Mouse (Mus musculus) hindbrain, embryonic 15.5 days (tissue): ENCODE data around the gene Psma2. TPM values are rescaled to one million over a fixed set of nuclear protein-coding genes. Genes with fewer than 3 reads are reported as not detected.

ENCODE experiments used
- ATAC-seq: fragments of 200-750 bp; cut with Nextera tagmentation; 2 replicates; pipeline ENCODE4 v1.8.0; 2017; ENCODE audit warnings: low read depth, moderate number of reproducible peaks, moderate TSS enrichment; ENCODE audit not compliant: low FRiP score
- H3K27ac ChIP-seq: fragments of 300-500 bp; sonication (generic); replicated peaks from 2 replicates; pipeline ENCODE4 v1.5.1; 2015; ENCODE audit warnings: mild to moderate bottlenecking, inconsistent platforms
- H3K27me3 ChIP-seq: fragments of 300-500 bp; sonication (generic); 2 replicates; pipeline ENCODE4 v1.6.1; 2015; ENCODE audit warnings: control low read depth, inconsistent platforms
- H3K36me3 ChIP-seq: fragments of 300-500 bp; sonication (generic); 2 replicates; pipeline ENCODE4 v1.6.1; 2015; ENCODE audit warnings: control low read depth, inconsistent platforms
- H3K4me1 ChIP-seq: fragments of 300-500 bp; sonication (generic); replicated peaks from 2 replicates; pipeline ENCODE4 v1.6.1; 2015; ENCODE audit warnings: control low read depth, inconsistent platforms
- H3K4me2 ChIP-seq: fragments of 300-500 bp; sonication (generic); 2 replicates; pipeline ENCODE4 v1.6.1; 2015; ENCODE audit warnings: moderate library complexity, mild to moderate bottlenecking, inconsistent platforms
- H3K4me3 ChIP-seq: fragments of 300-500 bp; sonication (generic); 2 replicates; pipeline ENCODE4 v1.5.1; 2015; ENCODE audit warnings: mild to moderate bottlenecking, inconsistent platforms
- H3K9ac ChIP-seq: fragments of 300-500 bp; sonication (generic); 2 replicates; pipeline ENCODE4 v1.6.1; 2015; ENCODE audit warnings: inconsistent platforms
- H3K9me3 ChIP-seq: fragments of 300-500 bp; sonication (generic); 2 replicates; pipeline ENCODE4 v1.6.1; 2016; ENCODE audit warnings: control low read depth, inconsistent platforms
- WGBS: fragments of 180-500 bp; shearing (Covaris S2); methylation state at CpG from one replicate; pipeline ENCODE4 v1.1.7; 2015; 5-methylcytosine and 5-hydroxymethylcytosine counted together
- polyA plus RNA-seq: library from polyadenylated mRNA; unstranded; fragments of >200 nt; fragmentation: Nextera tagmentation; extraction: Ambion mirVana; gene quantifications from 2 replicates; pipeline ENCODE4 v1.2.1, GENCODE M21; 2015

Gene Psma2
- polyA plus RNA-seq, 1 experiment from 2014 or later, result 165 TPM

- ATAC-seq, result no peak
- no peaks in the 10 kb centered on the region for H3K36me3 ChIP-seq
- no peak overlapping the region for H3K4me3 ChIP-seq
- WGBS, result 21% methylated on average over 2 of the region's 2 CpGs
- H3K27me3 ChIP-seq, result no peaks in the 10 kb centered on the region
- no peak overlapping the region for H3K27ac ChIP-seq
- no peak overlapping the region for H3K9ac ChIP-seq
- H3K4me2 ChIP-seq, result no peak overlapping the region
- H3K4me1 ChIP-seq, result no peaks in the 10 kb centered on the region
- H3K9me3 ChIP-seq, result no peaks in the 10 kb centered on the region
Observed at GRCm38 (mm10) chr13:14670342-14670741, 57.3 kb downstream of the Psma2 start.

- H3K9ac ChIP-seq, result no peak overlapping the region
- WGBS, result 81% methylated on average over 3 of the region's 3 CpGs
- H3K4me1 ChIP-seq, result no peaks in the 10 kb centered on the region
- H3K4me2 ChIP-seq, result no peak overlapping the region
- no peak for ATAC-seq
- no peaks in the 10 kb centered on the region for H3K27me3 ChIP-seq
- no peak overlapping the region for H3K27ac ChIP-seq
- H3K36me3 ChIP-seq, result no peaks in the 10 kb centered on the region
- H3K4me3 ChIP-seq, result no peak overlapping the region
- H3K9me3 ChIP-seq, result no peaks in the 10 kb centered on the region
Observed at GRCm38 (mm10) chr13:14688955-14689354, 75.9 kb downstream of the Psma2 start.

- Histone ChIP-seq H3K36me3 (no peaks in the 10 kb centered on the region), H3K9me3 (no peaks in the 10 kb centered on the region), H3K27me3 (no peaks in the 10 kb centered on the region), H3K4me3 (no peak overlapping the region), H3K4me1 (no peaks in the 10 kb centered on the region), H3K9ac (no peak overlapping the region), H3K27ac (no peak overlapping the region), H3K4me2 (no peak overlapping the region)
- ATAC-seq, result no peak
- WGBS, result 68% methylated on average over 2 of the region's 2 CpGs
Observed at GRCm38 (mm10) chr13:14716801-14717200, 103.8 kb downstream of the Psma2 start.

GRCm38 (mm10) chr13:14717755-14718154 lies 104.7 kb downstream of the Psma2 start:
- Histone ChIP-seq H3K4me3 (no peak overlapping the region), H3K9ac (no peak overlapping the region), H3K4me2 (no peak overlapping the region), H3K9me3 (no peaks in the 10 kb centered on the region), H3K36me3 (no peaks in the 10 kb centered on the region), H3K27ac (no peak overlapping the region), H3K4me1 (no peaks in the 10 kb centered on the region), H3K27me3 (no peaks in the 10 kb centered on the region)
- ATAC-seq, result no peak
- 63% methylated on average over 3 of the region's 3 CpGs for WGBS

Other genes starting within 250 kb of the Psma2 start
- gene Hecw1, start 90.0 kb upstream of the Psma2 start, polyA plus RNA-seq, result 37.9 and 38.9 TPM in 2 replicates
- gene Mrpl32, start 75 bp upstream of the Psma2 start, polyA plus RNA-seq, result 96.0 and 103 TPM in 2 replicates
- 45.1 and 45.2 TPM in 2 replicates for gene AW209491, start 16.9 kb downstream of the Psma2 start, polyA plus RNA-seq